Mouse (Mus musculus) small intestine, adult 2 months (tissue): ENCODE results near the gene Ttpal. TPM values are rescaled to one million over a fixed set of nuclear protein-coding genes. Genes with fewer than 3 reads are reported as not detected.

ENCODE experiments used
- H3K27ac ChIP-seq: fragments of 200-500 bp; 2 replicates; pipeline ENCODE4 v1.5.1; 2012; ENCODE audit warnings: low read depth, low read length, control low read depth, inconsistent platforms; ENCODE audit not compliant: insufficient read depth
- H3K27me3 ChIP-seq: fragments of 200-500 bp; 2 replicates; pipeline ENCODE4 v1.6.1; 2012; ENCODE audit warnings: mild to moderate bottlenecking, moderate library complexity, low read length, inconsistent platforms; ENCODE audit not compliant: control insufficient read depth, insufficient read depth
- H3K36me3 ChIP-seq: fragments of 200-500 bp; 2 replicates; pipeline ENCODE4 v1.6.1; 2012; ENCODE audit warnings: mild to moderate bottlenecking, low read length, control low read depth, inconsistent platforms; ENCODE audit not compliant: control insufficient read depth, insufficient read depth
- H3K4me1 ChIP-seq: fragments of 200-500 bp; 2 replicates; pipeline ENCODE4 v1.6.1; 2012; ENCODE audit warnings: low read length, inconsistent platforms, mixed read lengths; ENCODE audit not compliant: control insufficient read depth, insufficient read depth, insufficient read length
- H3K4me3 ChIP-seq: fragments of 200-500 bp; 2 replicates; pipeline ENCODE4 v1.5.1; 2012; ENCODE audit warnings: low read depth, mild to moderate bottlenecking, control low read depth, inconsistent platforms, low read length, moderate library complexity
- CTCF ChIP-seq: fragments of 200-500 bp; IDR thresholded peaks from 2 replicates; pipeline ENCODE4 v1.5.1; 2012; ENCODE audit warnings: low read depth, mild to moderate bottlenecking, control low read depth, inconsistent platforms, low read length, moderate library complexity, mixed read lengths; ENCODE audit not compliant: insufficient replicate concordance, insufficient read length; ENCODE audit errors: extremely low read depth
- POLR2A ChIP-seq: fragments of 200-500 bp; IDR thresholded peaks from 2 replicates; pipeline ENCODE4 v1.6.1; 2012; ENCODE audit warnings: low read depth, mild to moderate bottlenecking, control low read depth, inconsistent platforms, low read length, moderate library complexity
- whole genome bisulfite sequencing: fragments of 180-500 bp; shearing (Covaris S2); methylation state at CpG from one replicate; pipeline ENCODE4 v1.1.7; 2018; 5-methylcytosine and 5-hydroxymethylcytosine counted together
- polyA plus RNA-seq: library from polyadenylated mRNA; depleted of rRNA; stranded (reverse); fragments of >200 nt; gene quantifications from 2 replicates; pipeline ENCODE4 v1.2.3, GENCODE M21; 2012

The Ttpal gene
- polyA plus RNA-seq, 1 experiment = 16.0 TPM

- TF ChIP-seq POLR2A = no peak
- no peaks in the 10 kb centered on the region for H3K27me3 ChIP-seq
- WGBS = 82% methylated on average over 3 of the region's 3 CpGs
- H3K4me1 ChIP-seq = peaks cover 18% of the 10 kb centered on the region
- H3K4me3 ChIP-seq = no peak overlapping the region
- no peak overlapping the region for H3K27ac ChIP-seq
- peaks cover 92% of the 10 kb centered on the region for H3K36me3 ChIP-seq
These were observed 41.9 kb upstream of the Ttpal start for GRCm38 (mm10) chr2:163560247-163560646.

GRCm38 (mm10) chr2:163561258-163561948 lies 40.7 kb upstream of the Ttpal start:
- H3K36me3 ChIP-seq = peaks cover 92% of the 10 kb centered on the region
- no peak overlapping the region for H3K4me3 ChIP-seq
- peak overlapping the region; percentile 37; the same call in 1 of the 2 replicates for H3K27ac ChIP-seq
- no peaks in the 10 kb centered on the region for H3K27me3 ChIP-seq
- no peak for TF ChIP-seq CTCF
- TF ChIP-seq POLR2A = no peak
- H3K4me1 ChIP-seq = peaks cover 15% of the 10 kb centered on the region
- 50% methylated on average over 13 of the region's 13 CpGs for WGBS

GRCm38 (mm10) chr2:163564646-163565045 lies 37.5 kb upstream of the Ttpal start:
- peaks cover 88% of the 10 kb centered on the region for H3K36me3 ChIP-seq
- H3K4me3 ChIP-seq = no peak overlapping the region
- WGBS = 26% methylated on average over 8 of the region's 8 CpGs
- H3K4me1 ChIP-seq = peaks cover 16% of the 10 kb centered on the region; the same call in 1 of the 2 replicates
- no peak for TF ChIP-seq POLR2A
- no peak for TF ChIP-seq CTCF
- no peak overlapping the region for H3K27ac ChIP-seq
- no peaks in the 10 kb centered on the region for H3K27me3 ChIP-seq

GRCm38 (mm10) chr2:163574321-163574720 lies 27.8 kb upstream of the Ttpal start:
- Histone ChIP-seq H3K4me3 (no peak overlapping the region), H3K4me1 (peaks cover 52% of the 10 kb centered on the region), H3K27me3 (no peaks in the 10 kb centered on the region), H3K27ac (peak overlapping the region; percentile 97), H3K36me3 (peaks cover 32% of the 10 kb centered on the region)
- 16% methylated on average over 3 of the region's 3 CpGs for WGBS
- TF ChIP-seq CTCF (no peak), POLR2A (peak; percentile 41; the same call in 1 of the 2 replicates)

GRCm38 (mm10) chr2:163575248-163575647 lies 26.9 kb upstream of the Ttpal start:
- H3K4me1 ChIP-seq = peaks cover 57% of the 10 kb centered on the region
- H3K27ac ChIP-seq = peak overlapping the region; percentile 97
- no peaks in the 10 kb centered on the region for H3K27me3 ChIP-seq
- H3K36me3 ChIP-seq = peaks cover 22% of the 10 kb centered on the region
- H3K4me3 ChIP-seq = peak overlapping the region; percentile 33
- TF ChIP-seq POLR2A (0 out of 2 replicates have a peak, but pooled peaks have one; percentile 30), CTCF (no peak)
- WGBS = 10% methylated on average over 11 of the region's 11 CpGs

- no peak for TF ChIP-seq POLR2A
- no peak for TF ChIP-seq CTCF
- Histone ChIP-seq H3K36me3 (no peaks in the 10 kb centered on the region), H3K4me1 (peaks cover 62% of the 10 kb centered on the region), H3K27ac (peak overlapping the region; percentile 95), H3K4me3 (no peak overlapping the region), H3K27me3 (no peaks in the 10 kb centered on the region)
- 91% methylated on average over 2 of the region's 2 CpGs for WGBS
These were observed 24.1 kb upstream of the Ttpal start for GRCm38 (mm10) chr2:163577986-163578385.

- H3K4me1 ChIP-seq = peaks cover 55% of the 10 kb centered on the region
- no peaks in the 10 kb centered on the region for H3K27me3 ChIP-seq
- H3K27ac ChIP-seq = peak overlapping the region; percentile 95
- H3K4me3 ChIP-seq = no peak overlapping the region
- no peaks in the 10 kb centered on the region for H3K36me3 ChIP-seq
- 26% methylated on average over 13 of the region's 13 CpGs for WGBS
- TF ChIP-seq POLR2A = no peak; the same call in 1 of the 2 replicates
- TF ChIP-seq CTCF = no peak
These were observed 21.8 kb upstream of the Ttpal start for GRCm38 (mm10) chr2:163580069-163580945.
